Mouse (Mus musculus) urinary bladder, postnatal 10 days (tissue): Measurements from ENCODE around the gene Mgat3.

Experiments
- DNase-seq: peaks from one replicate; pipeline ENCODE4 v3.0.0; 2022; ENCODE audit warnings: low spot score

Mgat3 gene

DNA sequence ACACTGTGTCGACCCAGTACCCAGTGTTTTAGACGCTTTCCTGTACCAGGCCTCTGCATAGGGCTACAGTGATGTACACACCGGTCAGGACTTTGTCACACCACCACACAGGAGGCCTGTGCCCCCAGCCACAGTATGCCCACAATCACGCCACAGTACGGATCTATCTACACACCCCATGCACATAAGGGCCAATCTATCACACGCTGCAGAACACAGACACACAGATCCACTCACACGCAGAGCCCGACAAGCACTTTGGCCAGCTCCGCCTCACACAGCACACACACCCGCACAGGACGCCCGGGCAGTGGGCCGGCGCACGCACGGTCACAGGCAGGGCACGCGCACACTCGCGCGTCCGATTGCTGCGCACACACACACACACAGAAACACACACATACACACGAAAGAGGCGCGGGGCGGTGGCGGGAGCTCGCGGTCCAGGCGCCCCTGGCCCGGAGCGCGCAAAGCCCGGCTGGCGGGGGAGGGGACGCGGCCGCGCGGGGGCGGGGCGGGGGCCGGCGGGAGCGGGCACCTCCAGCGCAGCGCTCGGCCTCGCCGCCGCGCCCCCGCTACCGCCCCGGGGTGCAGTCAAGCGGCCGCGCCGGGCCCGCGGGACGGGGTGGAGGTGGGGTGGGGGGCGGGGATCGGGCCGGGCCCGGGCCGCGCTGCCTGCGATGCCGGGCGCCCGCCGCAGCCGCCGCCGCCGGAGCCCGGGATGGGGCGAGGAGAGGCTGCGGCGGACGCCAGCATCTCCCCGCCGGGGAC, at the start of gene Mgat3:
Gene Mgat3, plus strand, starts transcription at position 721 of the 771 bp plus-strand sequence.
- no peak for DNase-seq

DNA sequence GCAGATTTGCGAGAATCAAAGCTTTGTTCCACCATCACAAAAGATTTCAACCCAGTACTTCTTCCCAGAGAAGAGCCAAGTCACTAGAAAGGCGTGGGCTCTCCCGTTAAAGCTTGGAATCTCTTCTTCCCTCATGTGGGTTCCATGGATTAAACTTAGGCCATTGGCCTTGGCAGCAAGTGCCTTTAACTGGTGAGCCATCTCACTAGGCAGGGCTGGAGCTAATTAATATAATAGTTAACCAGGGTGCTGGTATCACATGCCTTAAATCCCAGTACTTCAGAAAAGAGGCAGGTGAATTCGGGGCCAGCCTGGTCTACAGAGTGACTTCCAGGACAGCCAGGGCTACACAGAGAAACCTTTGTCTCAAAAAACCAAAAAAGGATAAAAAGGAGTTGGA, 48.9 kb upstream of the Mgat3 start:
- DNase-seq, result no peak

DNA sequence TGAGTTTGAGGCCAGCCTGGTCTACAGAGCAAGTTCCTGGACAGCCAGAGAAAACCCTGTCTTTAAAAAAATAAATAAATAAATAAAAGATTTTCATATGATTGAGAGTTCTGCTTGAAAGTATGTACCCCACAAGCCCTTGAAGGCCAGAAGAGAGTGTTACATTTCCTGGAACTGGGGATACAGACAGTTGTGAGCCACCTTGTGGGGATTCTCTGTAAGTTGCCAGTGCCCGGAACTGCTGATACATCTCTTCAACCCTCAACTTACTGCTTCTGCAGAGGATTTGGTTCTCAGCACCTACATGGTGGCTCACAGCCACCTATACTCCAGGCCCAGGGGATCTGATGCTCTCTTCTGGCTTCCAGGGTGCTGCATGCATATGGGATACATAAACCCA, 46.3 kb upstream of the Mgat3 start:
- no peak for DNase-seq

DNA sequence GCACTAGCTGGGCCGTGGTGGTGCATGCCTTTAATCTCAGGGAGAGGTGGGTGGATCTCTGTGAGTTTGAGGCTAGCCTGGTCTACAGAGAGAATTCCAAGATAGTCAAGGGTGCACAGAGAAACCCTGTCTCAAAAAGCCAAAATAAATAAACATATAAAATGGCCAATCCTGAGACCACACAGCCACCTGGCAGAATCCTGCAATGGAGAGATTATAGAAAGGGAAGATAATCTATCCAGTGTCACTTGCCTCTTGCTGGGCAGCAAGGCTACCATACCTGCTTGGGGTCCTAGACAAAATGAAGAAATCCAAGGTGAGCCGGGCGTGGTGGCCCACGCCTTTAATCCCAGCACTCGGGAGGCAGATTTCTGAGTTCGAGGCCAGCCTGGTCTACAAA, 43.5 kb upstream of the Mgat3 start:
- DNase-seq, result no peak

DNA sequence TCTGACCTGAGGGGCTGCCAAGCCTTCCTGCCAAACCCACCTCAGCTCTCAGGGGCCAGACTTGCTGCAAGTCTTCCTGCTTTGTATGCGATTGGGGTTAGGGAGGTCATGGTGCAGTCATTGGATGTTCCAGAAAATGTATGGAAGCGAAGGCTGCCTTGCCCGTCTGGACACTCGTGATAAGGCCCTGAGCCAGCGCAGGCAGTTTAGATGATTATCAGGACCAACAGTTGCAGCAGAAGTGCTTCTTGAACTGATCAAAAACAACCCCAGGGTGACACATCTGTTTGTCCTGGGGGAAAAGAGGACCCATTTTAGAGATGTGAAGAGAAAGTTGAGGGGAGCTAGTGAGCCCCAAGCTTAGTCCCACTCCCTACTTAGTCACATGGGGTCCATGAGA, 42.8 kb upstream of the Mgat3 start:
- no peak for DNase-seq

DNA sequence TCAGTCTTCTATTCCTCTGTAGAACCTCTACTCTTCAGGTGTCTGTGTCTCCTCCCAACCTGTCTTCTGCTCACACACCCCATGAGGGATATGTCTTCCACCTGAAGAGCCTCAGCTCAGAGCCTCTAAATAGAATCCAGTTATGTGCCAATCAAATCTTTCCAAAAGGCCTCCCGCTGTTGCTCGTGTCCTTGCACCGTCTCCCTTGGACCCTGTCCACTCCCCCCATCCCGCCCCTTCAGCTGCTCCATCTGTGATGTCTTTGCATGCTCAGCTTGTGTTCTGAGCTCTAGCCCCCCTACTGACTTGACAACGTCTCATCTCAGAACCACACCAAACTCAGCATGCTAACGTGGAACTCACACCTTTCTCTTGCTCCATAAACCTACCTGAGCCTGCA, 42.1 kb upstream of the Mgat3 start:
- DNase-seq, result no peak

DNA sequence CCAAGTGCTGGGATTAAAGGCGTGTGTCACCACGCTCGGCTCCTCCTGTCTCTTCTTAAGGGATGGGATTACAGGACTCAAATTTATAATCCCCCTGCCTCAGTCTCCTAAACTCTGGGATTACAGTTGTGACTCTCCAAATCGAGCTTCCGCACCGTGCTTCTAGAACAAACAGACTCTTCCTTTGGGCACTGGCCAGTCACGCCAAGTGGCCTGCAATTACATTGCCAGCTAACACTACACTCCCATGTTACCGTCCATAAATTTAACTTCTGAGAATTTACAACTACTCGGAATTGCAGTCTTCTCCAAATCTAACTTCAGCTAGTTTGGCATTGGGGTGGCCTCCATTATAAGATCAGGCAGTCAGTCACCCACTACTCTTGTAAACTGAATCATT, 41.1 kb upstream of the Mgat3 start:
- no peak for DNase-seq

DNA sequence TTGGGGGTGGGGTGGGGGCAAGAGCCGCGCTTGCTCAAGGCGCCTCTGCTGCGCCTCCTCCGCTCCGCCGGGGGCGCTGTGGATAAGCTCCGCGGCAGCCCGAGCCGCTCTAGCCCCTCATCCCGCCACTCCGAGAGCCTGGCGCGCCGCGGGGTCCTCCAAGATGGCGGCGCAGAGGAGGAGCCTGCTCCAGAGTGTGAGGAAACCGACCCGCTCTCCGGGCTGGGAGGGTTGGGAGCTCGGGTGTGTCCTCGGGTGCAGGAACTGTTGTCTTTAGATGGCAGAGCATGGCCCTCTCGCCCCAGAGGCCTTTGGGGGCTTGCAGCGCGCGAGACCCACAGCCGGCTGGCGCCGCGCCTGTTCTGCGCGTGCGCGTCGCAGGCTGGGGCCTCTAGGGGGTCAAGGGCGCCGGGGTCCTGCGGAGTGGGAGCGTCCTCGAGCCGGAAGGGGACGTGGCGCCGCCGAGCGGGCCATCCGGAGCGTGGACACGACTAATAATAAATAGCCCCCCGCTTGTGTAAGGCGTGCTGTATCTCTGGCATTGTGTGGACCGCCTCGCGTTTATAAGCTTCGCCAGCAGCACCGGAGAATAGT, 40.4 kb upstream of the Mgat3 start, which contains the start of gene Tab1:
Gene Tab1, plus strand, starts transcription at position 135 of the 594 bp plus-strand sequence.
- DNase-seq, result peak; percentile 65

DNA sequence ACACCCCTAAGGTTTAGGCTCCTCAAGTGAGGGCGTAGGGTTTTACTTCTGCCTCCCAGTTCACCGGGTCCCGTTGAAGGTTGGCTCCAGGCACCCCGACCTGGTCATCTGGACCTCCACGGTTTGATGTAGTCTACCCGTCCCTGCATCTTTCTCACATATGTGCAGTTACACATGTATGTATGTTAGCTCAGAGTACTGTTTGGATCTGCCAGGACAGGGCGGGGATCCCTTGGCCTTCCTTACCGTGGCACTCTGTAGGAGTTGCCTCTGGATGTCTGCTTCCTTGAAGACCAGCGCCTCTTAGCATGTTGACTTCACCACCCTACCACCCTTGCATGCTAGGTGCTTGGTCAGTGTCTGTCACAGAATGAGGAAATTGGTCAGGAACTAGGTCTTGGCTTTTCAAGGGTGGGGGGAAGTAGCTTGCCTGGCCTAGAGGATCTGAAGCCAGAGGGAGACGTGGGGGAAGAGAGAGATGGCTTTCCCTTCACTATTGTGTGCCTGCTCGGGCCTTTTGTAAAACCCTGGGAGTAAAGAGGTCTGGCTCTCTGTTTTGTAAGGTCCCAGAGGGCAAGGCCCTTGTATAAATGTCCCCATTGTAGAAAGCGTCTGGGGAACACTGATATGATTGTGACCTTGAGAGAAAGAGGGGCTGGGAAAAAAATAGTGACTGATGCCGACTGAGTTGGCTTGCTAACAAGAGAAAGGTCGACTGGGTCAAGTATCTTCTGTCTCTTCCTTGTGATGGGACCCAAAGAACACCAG, 39.7 kb upstream of the Mgat3 start:
- no peak for DNase-seq

DNA sequence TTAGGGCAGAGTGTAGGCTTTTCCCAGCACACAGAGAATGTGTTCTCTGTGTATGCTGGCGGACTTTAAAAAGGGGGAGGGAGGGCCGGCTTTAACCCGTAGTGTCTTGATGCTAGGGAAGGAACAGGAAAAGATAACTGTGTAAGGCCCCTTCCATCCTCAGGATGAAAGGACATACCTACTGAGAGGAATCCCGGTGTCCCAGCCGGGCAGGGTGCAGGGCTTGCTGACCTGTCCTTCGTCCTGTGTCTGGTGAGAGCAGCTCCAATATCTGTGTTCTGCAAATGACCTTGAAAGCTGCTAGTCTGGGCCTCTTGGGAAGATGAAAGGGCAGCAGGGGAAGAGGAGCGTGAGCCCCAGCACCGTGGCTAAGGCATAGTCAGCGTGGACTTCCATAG, 39.1 kb upstream of the Mgat3 start:
- DNase-seq, result no peak

DNA sequence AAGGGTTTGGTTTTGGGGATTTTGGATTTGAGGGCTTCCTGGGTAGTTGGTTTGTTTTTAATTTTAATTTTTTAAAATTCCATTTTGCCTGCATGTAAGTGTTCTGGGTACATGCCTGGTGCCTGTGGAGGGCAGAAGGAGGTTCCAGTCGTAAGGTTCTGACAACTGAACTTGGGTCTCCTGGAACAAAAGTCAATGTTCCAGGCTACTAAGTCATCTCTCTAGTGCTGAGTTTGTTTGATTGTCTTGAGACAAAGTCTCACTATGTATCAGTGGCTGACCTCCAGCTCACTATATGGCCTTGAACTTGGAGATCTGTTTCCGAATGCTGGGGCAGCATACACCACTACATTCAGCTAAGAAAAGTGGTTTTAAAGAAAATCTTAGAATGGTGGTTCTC, 38.0 kb upstream of the Mgat3 start:
- no peak for DNase-seq

DNA sequence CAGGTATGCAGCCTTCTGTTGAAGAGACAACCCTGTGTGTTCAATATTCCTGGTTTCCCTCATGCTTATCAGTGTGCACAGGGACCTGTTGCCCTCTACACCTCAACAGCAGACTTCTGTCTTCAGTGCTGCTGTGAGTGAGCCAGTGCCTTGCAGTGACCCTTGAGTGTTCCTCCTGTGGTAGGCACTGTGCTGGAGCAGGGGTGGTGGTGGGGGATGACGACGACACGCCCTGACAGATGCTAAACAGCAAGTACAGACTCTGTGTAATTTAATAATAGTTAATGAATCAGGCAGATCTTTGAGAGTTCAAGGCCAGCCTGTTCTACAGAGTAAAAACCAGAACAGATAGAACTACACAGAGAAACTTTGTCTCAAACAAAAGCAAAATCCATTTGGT, 36.9 kb upstream of the Mgat3 start:
- no peak for DNase-seq

DNA sequence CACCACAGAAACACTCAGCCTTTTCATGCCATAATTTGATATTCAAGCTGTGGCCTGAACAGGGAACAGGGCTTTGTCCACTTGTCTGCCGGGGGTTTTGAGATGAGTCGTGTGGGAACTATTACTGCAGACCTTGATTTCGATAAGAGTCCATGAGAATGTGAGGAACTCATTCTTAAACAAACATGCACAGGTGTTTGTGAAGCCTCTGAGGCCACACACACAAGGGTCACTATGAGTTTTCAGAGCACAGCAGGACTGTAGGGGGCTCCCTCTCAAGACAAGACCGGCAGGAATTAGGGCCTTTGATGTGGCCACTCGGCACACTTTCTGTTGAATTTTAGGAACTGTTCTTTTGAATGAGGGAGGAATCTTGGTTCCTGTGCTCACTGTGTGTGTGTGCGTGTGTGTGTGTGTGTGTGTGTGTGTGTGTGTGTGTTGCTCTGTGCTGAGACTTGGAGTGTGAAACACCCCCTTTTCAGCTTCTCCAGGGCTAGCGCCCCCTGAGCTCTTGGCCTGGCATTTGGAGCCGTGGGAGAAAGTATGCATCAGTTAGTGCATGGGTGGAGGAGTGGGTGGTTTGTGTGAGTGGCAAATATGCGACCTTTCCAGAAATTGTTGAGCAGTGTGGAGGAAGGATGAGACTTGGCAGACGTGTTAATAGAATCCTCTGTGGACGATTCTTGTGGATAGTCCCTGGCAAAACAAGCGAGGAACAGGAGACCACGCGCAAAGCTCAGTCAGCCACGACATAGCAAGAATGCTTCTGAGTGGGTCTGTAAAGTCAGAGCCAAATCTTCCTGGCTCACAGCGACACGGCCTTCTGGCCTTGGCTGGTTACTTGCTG, 35.4 kb upstream of the Mgat3 start:
- DNase-seq, result no peak

DNA sequence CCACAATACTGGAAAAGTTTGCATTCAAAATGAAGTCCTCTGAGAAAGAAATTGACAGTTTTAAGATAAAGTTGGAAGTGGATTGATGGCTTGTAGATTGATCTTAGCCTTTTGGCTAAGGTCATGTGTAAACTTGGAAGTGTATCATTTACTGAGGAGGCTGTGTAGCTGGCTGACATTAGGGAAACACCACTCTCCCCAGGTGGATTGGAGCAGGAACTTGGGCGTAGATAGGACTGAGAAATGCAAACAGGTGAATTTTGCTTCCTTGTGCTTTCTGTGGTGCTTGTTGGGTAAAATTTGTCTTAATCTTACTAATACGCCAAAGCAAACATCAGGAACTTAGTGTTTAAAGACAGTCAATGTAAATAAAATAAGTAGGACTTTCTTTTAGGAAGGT, 33.2 kb upstream of the Mgat3 start:
- DNase-seq, result no peak

DNA sequence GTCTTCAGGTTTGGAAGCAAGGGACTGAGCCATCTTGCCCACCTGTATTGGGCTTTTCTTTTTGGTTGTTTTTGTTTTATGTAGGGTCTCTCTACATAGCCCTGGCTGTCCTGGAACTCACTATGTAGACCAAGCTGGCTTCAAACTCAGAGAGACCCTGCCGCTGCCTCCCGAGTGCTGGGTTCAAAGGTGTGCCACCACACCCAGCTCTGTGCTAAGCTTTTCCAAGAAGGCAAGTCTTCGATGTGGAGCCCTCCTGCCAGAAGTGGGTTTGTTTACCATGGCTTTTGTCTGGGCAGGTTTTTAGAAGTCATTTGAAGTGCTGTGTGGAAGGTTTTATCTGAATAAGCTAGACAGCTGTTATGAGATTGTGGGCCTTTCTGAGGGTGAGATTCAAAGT, 32.6 kb upstream of the Mgat3 start:
- DNase-seq, result no peak

DNA sequence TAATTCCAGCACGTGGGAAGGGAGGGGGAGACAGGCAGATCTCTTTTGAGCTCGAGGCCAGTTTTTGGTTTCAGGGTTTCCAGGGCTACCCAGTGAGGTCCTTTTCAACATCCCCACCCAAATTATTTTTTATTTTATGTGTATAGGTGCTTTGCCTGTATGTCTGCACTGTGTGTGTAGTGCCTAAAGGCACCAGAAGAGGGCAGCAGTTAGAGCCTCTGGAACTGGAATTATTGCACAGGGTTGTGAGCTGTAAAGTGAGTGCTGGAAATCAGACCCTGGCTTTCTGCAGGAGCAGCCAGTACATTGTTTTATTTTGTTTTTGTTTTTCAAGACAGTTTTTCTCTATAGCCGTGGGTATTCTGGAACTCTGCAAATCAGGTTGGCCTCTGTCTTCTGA, 31.4 kb upstream of the Mgat3 start:
- DNase-seq, result no peak

DNA sequence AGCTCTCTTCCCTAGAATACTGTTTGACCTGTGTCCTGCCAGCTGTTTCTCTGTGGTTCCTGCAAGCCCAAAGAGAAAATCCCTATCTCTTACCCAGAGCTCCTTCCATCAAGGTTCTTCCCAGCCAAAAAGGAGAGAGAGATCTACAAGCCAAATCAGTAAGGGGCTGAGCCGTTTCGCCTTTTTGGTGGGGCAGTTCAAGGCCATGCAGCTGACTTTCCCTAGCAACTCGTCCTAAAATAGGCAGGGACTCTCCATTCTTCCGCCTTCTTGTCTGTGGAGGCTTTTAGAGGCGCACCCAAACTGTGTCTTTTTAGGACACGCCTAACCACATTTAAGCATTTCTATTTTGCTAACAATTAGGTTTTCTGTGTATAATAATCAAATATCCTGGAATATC, 29.8 kb upstream of the Mgat3 start:
- no peak for DNase-seq

DNA sequence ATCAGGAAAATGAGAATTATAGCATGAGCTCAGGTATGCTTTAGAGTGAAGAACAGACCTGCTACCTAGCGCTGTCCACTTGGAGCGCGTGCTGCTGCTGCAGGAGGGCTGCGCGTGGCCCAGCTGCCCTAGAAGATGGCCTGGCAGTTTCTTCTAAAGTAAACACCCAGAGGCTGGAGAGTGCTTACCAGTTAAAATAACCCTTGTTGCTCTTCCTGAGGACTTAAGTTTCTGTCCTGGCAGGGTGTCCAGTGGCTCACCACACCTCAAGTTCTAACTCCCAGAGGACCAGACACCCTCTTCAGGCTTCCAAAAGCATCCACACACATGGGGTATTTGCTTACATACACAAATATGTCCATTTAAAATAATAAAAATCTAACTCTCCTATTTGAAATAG, 28.1 kb upstream of the Mgat3 start:
- DNase-seq, result no peak

DNA sequence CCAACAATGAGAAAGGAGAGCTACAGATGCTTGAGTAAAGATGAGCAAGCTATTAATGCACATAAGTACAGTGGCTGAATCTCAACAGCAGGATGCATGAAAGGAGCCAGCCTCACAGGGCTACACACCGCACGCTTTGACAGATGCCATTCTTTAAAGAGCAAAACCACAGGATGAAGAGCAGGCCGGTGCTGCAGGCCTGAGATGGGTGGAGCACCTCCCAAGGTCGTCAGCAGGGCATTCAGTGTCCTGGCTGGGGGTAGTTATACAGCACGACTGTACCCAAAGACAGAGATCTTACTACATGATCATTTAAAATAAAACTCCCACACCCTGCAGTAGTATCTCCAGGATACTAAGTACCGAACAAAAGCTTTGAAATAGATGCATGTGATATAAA, 27.4 kb upstream of the Mgat3 start:
- no peak for DNase-seq

DNA sequence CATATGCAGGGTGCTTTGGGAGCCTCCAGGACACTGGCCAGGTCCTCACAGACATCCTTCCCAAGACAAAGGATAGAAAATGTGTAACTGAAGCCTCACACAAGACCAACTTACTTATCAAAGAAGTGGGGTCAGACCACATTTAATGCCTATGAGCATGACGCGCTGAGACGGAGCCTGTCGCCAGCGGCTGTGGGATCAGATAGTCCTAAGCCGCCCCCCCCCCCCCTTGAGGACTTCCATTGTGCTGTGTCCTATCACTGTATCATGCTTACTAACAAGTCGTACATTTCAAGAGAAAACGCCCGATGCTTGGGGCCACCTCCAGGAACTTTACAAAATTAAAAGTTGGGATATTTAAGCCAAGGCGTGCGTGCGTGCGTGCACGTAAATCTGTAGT, 26.4 kb upstream of the Mgat3 start:
- no peak for DNase-seq

DNA sequence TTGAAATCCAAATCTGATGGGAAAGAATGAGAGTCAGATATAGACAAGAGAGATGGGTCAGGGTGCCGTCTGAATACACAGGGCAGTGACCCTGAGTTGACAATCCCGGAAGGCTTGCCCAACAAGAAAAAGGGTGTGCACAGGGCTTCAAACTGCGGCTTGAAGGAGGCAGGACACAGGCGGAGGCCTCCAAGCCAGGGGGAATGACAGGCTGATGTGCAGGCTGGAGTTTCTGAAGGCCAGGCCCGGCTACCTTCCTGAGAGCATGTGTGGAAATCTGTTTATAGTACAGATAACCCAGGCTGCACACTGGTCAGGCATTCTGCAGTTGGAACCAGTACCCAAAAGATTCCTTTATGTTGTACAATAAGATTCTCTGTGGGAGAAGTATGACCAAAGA, 26.0 kb upstream of the Mgat3 start:
- DNase-seq, result no peak

DNA sequence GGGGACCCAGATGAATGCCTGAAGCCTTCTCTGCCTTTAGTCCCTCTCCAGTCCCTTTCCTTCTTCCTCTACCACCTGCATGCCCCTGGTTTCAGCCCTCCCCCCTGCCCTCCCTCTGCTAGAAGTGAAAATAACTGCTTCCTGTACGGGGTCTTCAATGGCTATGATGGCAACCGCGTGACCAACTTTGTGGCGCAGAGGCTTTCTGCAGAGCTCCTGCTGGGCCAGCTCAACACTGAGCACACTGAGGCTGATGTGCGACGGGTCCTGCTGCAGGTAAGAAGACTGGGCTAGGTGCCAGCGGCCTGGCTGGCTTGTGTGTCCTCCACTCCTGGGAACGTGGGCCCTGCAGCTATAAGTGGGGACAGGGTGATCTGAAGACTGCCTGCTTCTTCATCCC, 25.0 kb upstream of the Mgat3 start:
- DNase-seq, result no peak
